Mouse (Mus musculus) 416B (cell line): ENCODE measurements at regions not wholly inside any gene's neighbourhood (a gene's known extent, or its start where the extent isn't known, plus 50 kb on each side); places are given as distances from the start of the nearest gene placed in this dataset.
A peak's percentile ranks its signal among the peaks of the same experiment; 100 is the strongest.
"Not testable (repeated sequence)": the region's sequence is repeated elsewhere in the genome, so short reads cannot be mapped to it uniquely, and the experiment has no call there.

ENCODE experiments used
- DNase-seq: peaks from one replicate; pipeline ENCODE4 v3.0.0; 2011; ENCODE audit warnings: low read depth

DNA sequence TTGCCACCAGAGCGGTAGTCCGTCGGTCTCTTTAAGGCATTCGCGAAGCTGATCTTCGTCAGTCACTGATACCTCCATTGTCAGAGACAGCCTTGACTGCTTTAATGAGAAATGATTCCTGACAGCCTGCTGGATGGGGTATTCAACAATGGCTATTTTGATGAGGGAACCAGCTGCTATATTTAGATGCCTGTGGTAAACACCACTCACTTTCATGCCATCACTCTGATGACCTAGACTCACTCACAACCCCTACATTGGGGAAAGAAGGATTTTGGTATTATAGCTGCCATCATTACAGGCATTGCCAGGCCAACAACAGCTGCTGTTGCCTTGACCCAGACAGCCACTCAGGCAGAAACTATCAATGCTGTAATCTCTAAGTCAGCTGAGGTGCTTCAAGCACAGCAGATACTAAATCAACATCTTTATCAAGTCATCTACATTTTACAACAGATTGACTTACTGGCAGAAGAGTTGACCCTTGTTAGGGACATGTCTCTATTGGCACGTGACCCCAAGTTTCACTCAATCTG lies 57.7 kb upstream of the Amn1 start:
- DNase-seq: no peak

- not testable (repeated sequence) for DNase-seq
These were observed 57.2 kb upstream of the Amn1 start for GRCm38 (mm10) chr6:149245716-149246115.

- peak; percentile 63 for DNase-seq
These were observed 55.6 kb upstream of the Amn1 start for GRCm38 (mm10) chr6:149244159-149244558.

GRCm38 (mm10) chr6:149243384-149243783 lies 54.9 kb upstream of the Amn1 start:
- DNase-seq: peak; percentile 53

- no peak for DNase-seq
These were observed 49.8 kb upstream of the Amn1 start for GRCm38 (mm10) chr6:149238333-149238732.
